Mouse (Mus musculus) heart, postnatal 10 days (tissue): ENCODE results near the gene Ndufs6. TPM values are rescaled to one million over a fixed set of nuclear protein-coding genes. Genes with fewer than 3 reads are reported as not detected.

Experiments
- DNase-seq, 2 experiments: peaks; one replicate each; pipeline ENCODE4 v3.0.0; 2021
- intact Hi-C: fragments of 180-260 bp; cut with DNase I; formaldehyde crosslinking; loops from one replicate; pipeline ENCODE4 v1.15.1; 2025
- total RNA-seq, 2 experiments: library from RNA; stranded (reverse); gene quantifications; 2 replicates each; pipeline ENCODE4 v1.2.3; 2021

Gene Ndufs6
- total RNA-seq: 100 to 1,000 TPM; 859 to 902 TPM

DNA sequence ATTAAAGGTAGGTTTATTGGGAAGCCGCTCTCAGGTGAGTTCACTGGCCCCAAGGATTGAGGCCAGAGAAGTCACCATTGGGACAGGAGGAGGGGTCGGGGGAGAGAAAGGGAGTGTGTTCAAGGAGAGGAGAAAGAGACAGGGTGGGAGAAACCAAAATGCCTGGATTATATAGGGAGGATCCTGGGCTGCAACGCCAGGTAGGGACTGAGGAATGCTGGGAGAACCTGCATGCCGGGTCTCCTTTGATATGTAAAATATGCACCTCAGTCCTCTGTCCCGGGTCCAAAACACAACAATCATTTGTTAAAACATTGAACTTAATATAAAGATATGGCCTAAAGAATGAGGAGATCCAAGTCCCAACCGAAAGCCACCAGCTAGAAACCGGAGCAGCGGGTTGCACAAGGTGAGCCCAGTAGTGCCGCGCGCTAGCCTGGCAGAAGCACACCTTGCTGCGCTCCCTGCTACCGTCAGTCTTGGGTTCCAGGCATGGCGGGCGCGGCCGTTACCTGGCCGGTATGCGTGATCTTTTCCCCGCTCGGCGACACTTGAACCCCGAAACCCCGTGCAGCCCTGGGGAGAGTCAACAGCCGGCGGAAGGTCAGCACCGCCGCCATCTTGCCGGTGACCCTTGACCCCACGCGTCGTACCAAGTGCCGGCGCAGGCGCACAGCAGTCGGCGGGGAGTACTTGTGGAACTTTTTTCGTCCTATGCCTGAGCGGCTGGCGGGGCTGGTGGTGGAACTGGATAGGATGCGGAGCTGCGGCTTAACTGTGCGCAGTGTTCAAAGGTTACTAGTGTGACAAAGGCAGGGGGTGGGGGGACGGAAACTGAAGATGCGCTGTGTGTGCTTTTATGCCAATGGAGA, at the start of gene Ndufs6, which contains the start of gene Mrpl36:
Gene Ndufs6, minus strand, starts transcription at position 716 of the 872 bp plus-strand sequence.
Gene Mrpl36, plus strand, starts transcription at position 687 of the 872 bp plus-strand sequence.
- intact Hi-C loops: no loop called here

DNA sequence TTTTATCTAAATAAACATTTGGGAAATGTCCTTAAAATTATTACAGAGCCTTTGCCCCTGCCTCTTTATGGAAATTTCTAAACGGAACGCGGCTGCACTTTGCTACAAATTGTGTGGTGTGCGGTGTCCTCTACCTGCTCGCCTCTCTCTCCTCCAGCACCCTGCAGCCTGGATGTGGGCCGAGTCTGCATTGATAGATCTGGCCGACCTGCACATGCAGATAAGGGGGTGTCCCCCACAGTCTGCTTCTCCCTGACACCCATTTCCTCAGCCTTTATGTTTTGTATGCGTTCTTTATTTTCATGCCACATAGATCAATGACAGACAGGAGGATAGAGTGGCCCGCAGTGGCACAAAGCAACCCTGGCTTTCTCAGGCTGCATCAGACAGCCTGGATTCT, 49.3 kb upstream of the Ndufs6 start:
- no peak for DNase-seq
- intact Hi-C loops: no loop called here

More for the DNA sequence above, at the start of gene Ndufs6, which contains the start of gene Mrpl36:
- DNase-seq: peak; percentile 94 to 95

- no peak for DNase-seq
- intact Hi-C loops: no loop called here
Observed at GRCm38 (mm10) chr13:73374612-73375011, 46.3 kb upstream of the Ndufs6 start.

- DNase-seq: no peak
- intact Hi-C loops: no loop called here
Observed at GRCm38 (mm10) chr13:73373367-73373766, 45.0 kb upstream of the Ndufs6 start.

DNA sequence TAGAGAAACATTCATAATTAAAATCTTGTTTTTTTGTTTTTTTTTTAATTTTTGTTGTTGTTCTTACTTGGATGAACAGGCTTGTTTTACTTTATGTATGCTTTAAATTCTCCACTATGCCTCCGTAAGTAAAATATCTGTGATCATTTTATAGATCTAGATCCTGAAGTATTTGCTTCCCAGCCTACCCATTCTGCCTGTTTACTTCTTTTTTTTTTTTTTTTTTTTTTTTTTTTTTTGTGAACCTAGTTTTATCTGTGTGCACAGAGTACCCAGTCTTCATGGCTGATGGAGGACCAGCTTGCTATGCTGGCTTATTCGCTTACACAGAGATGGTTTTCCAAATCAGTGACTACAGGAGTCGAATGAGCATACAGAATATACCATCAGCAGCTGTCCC, 28.8 kb upstream of the Ndufs6 start:
- no peak for DNase-seq
- intact Hi-C loops: no loop called here

GRCm38 (mm10) chr13:73352491-73352890, 24.1 kb upstream of the Ndufs6 start:
- intact Hi-C loops: loop anchor here (2.0 kb wide), 3 partner anchors 42 to 262 kb away; no protein-coding TSS in a partner anchor
- DNase-seq: no peak

DNA sequence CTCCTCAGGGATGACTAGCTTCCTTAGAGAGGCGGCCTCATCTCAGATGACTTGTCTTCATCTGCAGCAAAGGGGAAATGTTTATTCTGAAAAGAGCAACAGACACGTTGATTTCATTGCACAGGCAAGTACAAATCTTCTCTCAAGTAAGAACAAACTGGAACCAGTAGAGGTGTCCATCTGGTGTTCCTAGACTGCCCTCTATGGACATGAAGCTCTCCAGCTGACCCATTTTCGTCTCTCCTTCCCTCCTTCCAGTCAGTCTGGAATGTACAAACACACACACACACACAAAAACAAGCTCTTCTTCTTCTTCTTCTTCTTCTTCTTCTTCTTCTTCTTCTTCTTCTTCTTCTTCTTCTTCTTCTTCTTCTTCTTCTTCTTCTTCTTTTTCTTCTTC, 23.6 kb upstream of the Ndufs6 start:
- intact Hi-C loops: loop anchor here (2.0 kb wide), 3 partner anchors 41 to 261 kb away; no protein-coding TSS in a partner anchor
- DNase-seq: peak in 1 of 2 experiments; percentile 31

DNA sequence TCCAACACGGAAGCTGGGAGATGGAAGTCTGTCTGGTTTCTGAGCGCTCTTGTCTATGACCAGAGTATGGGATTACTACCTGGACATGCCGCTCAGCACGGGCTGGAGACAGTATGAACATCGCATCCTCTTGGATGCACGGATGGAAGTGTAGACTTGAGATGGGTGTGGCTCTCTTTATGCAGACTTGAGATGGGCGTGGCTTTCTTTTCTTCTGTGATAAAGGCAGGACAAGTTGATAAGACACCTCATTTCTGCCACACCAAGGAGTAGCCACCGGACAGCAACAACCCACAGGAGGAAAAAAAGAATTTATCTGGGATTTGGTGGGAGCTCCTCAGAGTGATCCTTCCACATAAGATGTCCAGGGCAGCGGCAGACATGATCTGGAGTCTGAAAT, 22.4 kb upstream of the Ndufs6 start:
- DNase-seq: no peak
- intact Hi-C loops: no loop called here

- no peak for DNase-seq
- intact Hi-C loops: loop anchor here (5.0 kb wide), 1 partner anchor 59 kb away; no protein-coding TSS in a partner anchor
Observed at GRCm38 (mm10) chr13:73347922-73348650, 19.7 kb upstream of the Ndufs6 start.

GRCm38 (mm10) chr13:73347171-73347570, 18.8 kb upstream of the Ndufs6 start:
- no peak for DNase-seq
- intact Hi-C loops: loop anchor here (5.0 kb wide), 1 partner anchor 60 kb away; no protein-coding TSS in a partner anchor

DNA sequence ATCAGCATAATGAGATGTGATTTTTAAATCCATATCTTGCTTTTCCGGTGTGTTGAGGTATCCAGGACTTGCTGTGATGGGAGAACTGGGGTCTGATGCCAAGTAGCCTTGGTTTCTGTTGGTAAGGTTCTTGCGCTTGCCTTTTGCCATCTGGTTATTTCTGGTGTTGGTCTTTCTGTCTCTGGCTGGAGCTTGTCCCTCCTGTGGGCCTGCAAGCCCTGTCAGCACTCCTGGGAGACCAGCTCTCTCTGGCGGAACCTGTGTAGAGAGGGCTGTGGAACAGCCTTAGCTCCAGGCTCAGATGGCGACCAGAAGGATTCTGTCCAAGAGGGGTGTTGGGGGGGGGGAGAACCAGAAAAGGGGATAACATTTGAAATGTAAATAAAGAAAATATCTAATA, 18.4 kb upstream of the Ndufs6 start:
- intact Hi-C loops: loop anchor here (5.0 kb wide), 1 partner anchor 61 kb away; no protein-coding TSS in a partner anchor
- peak in 1 of 2 experiments; percentile 36 for DNase-seq

GRCm38 (mm10) chr13:73346131-73346530, 17.8 kb upstream of the Ndufs6 start:
- DNase-seq: no peak
- intact Hi-C loops: loop anchor here (5.0 kb wide), 1 partner anchor 61 kb away; no protein-coding TSS in a partner anchor

GRCm38 (mm10) chr13:73345102-73345890, 17.0 kb upstream of the Ndufs6 start:
- no peak for DNase-seq
- intact Hi-C loops: loop anchor here (5.0 kb wide), 1 partner anchor 62 kb away; no protein-coding TSS in a partner anchor

- intact Hi-C loops: no loop called here
- DNase-seq: peak; percentile 55 to 60
Observed at GRCm38 (mm10) chr13:73336753-73337152, 8.4 kb upstream of the Ndufs6 start.

DNA sequence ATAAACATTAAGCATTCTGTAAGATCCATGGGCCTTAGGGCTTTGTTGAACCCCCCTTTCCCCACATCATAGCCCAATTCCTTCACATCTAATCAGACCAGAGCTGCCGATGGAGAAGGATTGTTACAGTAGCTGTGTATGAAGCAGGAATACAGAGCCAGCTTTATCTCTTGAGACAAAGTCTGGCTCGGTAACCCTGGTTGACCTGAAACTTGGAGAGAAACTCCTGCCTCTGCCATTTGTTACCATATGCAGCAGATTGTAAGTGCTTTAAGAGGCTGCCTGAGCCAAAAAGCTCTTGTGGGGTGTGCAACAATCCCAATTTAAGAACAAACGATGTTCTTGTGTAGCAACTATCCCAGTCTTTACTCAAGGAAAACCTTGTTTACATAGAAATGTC, 3.4 kb upstream of the Ndufs6 start:
- peak; percentile 42 to 46 for DNase-seq

DNA sequence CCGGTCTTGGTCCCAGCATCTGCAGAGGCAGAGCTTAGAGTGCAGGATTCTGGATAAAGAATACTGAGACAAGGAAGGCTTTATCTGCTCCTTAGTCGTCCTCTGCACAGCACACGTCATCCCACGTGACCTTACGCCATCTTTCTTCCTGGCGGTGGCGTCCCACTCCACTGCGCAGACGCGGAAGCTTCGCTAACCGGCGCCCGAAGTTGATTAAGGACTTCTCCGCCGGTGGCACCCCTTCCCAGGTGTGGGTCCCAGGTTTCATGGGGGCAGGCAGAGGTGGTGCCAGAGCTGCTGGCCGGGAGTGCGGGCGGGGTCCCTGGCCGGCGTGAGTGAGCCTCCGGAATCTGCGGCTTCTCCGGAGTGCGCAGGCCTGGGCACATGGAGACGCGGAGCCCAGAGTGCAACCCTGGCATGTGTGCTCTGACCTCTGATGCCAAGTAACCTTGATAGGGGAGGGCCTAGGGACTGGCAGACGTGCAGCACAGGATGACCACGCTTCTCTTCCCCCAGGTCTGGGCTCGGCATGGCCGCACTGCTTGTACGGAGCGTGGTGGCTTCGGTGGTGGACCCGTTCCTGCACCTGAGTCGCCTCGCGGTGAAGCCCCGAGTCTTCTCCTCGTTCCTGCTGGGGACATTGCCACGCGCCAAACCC, 2.6 kb upstream of the Ndufs6 start:
- DNase-seq: peak; percentile 93 to 95
- intact Hi-C loops: loop anchor here (5.0 kb wide), 1 partner anchor 271 kb away; the partner anchor contains the start of gene Clptm1l

More for the DNA sequence above, 3.4 kb upstream of the Ndufs6 start:
- intact Hi-C loops: loop anchor here (5.0 kb wide), 1 partner anchor 271 kb away; the partner anchor contains the start of gene Clptm1l

- no peak for DNase-seq
- intact Hi-C loops: no loop called here
Observed at GRCm38 (mm10) chr13:73323406-73323805, 4.9 kb downstream of the Ndufs6 start.

DNA sequence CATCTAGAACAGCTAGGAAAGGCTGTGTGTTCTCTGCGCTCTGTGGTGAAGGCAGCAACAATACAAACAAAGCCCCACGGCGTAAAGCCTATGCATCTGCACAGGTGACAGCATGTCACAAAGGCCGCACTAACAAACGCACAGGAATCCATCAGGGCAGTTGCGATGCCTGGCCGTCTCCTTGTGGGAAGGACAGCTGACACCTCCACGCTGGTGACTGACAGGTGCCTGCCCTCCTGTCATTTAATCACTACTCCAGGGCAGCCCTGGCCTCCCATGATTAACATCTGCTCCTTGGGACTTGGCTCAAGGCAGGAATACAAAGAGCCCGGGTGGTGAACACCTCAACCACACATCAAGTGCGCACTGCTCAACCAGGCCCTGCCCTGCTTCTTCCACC, 5.7 kb downstream of the Ndufs6 start:
- DNase-seq: no peak
- intact Hi-C loops: no loop called here

DNA sequence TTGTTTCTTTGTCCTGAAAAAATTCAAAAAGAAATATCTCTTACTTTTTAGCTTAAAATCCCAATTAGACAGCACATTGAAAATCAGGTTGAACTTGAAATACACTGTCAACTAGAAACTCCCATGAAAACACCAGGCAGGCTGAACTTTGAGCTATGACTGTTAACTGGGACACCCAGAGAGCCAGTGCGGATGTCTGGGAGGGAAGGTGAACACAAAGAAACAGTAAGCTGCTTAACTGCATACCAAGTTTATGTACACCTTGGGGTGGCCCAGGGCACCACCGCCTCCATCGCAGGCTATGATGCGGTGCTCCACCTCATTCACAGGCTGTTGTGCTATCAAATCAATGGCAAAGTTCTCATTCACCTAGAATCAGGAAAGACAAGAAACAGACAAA, 8.3 kb downstream of the Ndufs6 start:
- DNase-seq: no peak
- intact Hi-C loops: no loop called here
